Comparison of ENCODE assay signal across 24 mouse cellular contexts in the genomic region with DNA sequence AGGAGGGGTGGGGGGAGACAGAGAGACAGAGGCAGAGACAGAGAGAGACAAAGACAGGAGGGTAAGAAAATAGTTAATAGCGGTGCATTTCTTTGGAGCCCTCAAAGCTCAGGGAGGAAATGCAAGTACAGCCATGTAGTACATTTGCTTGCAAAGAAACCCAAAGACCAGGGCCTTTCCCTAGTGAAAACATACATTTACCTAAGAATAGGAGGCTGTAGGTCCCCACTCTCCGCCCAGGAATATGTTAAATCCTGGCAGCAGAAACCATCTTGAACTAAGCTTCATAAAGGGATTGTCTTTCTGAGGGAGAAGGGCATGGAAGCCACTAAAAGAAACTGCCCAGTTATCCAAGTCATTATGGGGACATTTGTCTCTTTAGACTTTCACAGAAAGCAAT.
"Had no signal": no experiment of that assay in that cellular context is flagged by ENCODE, and none has a peak within 500 bp of the region (broad histone marks: within the 10 kb centered on the region; RNA-seq: fewer than 3 reads in every experiment).

No protein-coding gene starts in this region.

- H3K27me3 ChIP-seq: heart, embryonic 12.5 days; intestine, embryonic 15.5 days; limb, embryonic 12.5 days had no signal

- ATAC-seq: inflammation-experienced regulatory T-cells, adult 6 months; intestine, embryonic 15.5 days; intestine, postnatal 0 days had no signal

- H3K9me3 ChIP-seq: heart, embryonic 10.5 days; heart, embryonic 12.5 days; intestine, embryonic 15.5 days; limb, embryonic 10.5 days; limb, embryonic 12.5 days had no signal

- H3K4me1 ChIP-seq: heart, embryonic 10.5 days; heart, embryonic 12.5 days; intestine, embryonic 15.5 days; limb, embryonic 10.5 days; limb, embryonic 12.5 days had no signal

- H3K9ac ChIP-seq: heart, embryonic 12.5 days; hindbrain, embryonic 14.5 days; intestine, embryonic 15.5 days; limb, embryonic 12.5 days; liver, embryonic 14.5 days had no signal

- H3K36me3 ChIP-seq: heart, embryonic 10.5 days; heart, embryonic 12.5 days; intestine, embryonic 15.5 days; limb, embryonic 10.5 days; limb, embryonic 12.5 days had no signal

- H3K4me2 ChIP-seq: heart, embryonic 12.5 days; hindbrain, embryonic 14.5 days; intestine, embryonic 15.5 days; limb, embryonic 12.5 days; liver, embryonic 11.5 days had no signal

- DNase-seq: gastrocnemius, adult 2 months; gastrocnemius, postnatal 10 days; gastrocnemius, postnatal 25 days; heart, adult 18-20 months; heart, postnatal 10 days; heart, postnatal 4 days; kidney, adult 18-20 months; kidney, adult 8-10 months; kidney, postnatal 10 days; kidney, postnatal 25 days; kidney, postnatal 4 days; layer of hippocampus, adult 9-11 months; liver had no signal

- H3K27ac ChIP-seq: gastrocnemius, adult 2 months; heart, embryonic 10.5 days; hindbrain, embryonic 14.5 days; intestine, embryonic 15.5 days; left cerebral cortex, adult 2 months; limb, embryonic 10.5 days; limb, embryonic 12.5 days; liver, embryonic 14.5 days had no signal

- H3K4me3 ChIP-seq: gastrocnemius, adult 2 months; heart, embryonic 10.5 days; heart, embryonic 12.5 days; intestine, embryonic 15.5 days; left cerebral cortex, adult 2 months; limb, embryonic 10.5 days; limb, embryonic 12.5 days had no signal
